Mouse (Mus musculus) kidney, postnatal 14 days (tissue): ENCODE measurements at regions not wholly inside any gene's neighbourhood (a gene's known extent, or its start where the extent isn't known, plus 50 kb on each side); places are given as distances from the start of the nearest gene placed in this dataset.

Source experiments
- DNase-seq: peaks from one replicate; pipeline ENCODE4 v3.0.0; 2022; ENCODE audit warnings: mixed read lengths

DNA sequence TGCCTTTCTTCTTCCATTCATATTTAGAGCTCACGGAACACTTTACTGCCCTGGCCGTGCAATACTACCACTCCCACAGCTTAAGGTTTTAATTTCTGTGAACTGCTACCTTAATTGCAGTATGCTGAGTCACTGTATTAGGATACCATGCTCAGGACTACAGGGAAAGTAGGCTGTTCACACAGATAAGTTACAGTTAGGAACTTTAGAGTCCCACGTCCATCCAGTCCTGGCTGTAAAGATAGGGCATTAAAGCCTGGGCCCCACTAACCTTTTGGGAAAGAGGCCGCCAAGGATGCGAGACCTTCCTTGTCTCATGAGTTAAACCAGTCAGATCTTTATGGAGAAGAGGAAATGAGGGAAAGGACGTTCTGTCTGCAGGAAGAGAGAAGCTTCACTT, 574.6 kb downstream of the Stpg2 start:
- DNase-seq = no peak

DNA sequence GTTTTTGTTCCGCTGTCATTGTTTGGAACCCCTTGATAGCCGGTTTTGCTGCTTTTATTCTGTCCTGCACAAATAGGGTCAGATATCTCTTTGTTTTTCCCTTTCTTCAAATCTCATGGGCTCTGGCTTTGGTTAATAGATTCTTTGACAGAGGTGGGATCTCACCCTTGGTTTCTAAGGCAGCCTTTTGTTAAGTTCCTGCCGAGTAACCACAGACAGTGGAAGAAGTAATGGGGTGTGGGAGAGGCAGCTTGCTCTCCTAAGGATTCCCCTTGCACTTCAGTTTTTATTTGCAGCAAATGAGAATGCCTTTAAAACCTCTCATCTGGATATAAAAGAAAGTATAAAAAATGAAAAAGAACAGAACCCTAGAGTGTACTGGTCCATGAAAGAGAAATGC, 577.9 kb downstream of the Stpg2 start:
- DNase-seq = no peak

DNA sequence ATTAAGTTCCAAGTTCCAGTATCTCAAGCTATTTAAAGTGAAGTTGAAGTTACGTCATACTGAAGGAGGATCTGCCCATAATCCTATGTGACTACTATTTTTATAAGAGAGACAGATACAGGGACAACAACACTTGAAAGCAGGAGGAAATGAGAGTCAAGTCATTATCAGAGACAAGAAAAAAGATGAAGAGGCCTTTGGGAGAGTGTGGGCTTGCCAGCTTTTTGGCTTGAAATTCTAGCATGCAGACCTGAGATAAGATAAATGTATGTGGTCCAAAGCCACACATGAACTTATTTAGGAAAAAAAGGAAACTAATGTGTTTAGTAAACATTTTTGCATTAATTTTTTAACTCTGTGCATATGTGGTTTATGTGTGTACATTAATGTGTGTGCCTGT, 581.0 kb downstream of the Stpg2 start:
- no peak for DNase-seq

DNA sequence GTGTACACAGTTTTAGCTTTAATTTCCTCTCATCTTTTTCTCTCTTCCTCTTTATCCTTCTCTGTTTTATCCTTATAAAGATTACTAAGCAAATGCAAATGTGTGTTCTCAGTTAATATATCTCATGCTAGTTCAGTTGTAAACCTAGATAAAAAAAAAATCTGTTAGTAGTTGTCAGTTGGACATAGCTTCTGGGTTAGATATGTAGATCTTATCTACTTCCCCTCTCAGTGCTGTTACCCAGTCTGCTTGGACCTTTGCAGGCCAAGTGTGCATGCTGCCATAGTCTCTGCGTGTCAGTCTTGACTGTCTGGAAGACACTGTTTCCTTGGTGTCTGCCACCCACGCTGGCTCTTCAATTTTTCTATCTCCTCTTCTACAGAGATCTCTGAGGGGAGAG, 583.4 kb downstream of the Stpg2 start:
- DNase-seq = no peak

DNA sequence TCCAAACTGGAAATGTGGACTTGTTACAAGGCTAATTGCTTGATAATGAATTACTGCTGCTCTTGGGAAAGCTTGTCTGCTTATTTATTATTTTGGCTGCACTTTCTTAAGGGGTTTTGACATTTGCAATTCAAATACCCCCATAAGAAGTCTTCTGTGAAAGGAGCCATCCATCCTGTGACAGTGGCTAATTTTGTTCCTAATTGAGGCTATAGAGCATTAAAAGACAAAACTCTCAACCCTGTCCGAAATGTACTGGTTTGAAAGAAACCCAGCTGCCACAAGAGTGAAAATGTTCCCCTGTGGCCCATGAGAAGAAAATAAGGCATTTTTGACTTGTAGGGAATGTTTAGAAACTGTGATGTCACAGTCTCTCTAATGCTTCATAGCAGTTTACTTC, 591.2 kb downstream of the Stpg2 start:
- no peak for DNase-seq

DNA sequence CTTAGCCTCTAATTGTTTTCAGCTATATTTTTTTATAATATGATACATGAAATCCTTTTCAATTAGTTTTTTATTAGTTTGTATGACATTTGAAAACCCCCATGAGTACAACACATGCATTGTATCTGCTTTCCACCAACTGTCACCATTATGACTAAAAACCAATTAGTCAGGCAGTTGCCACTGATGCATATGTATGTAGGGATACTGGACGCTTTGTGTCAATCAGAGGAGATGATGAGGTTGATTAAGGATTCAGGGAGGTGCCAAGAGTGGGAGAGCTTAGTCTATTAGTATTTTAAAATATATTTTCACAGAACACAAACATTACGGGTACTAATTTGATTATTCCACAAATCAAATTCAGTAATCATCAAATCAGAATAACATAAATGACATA, 593.6 kb downstream of the Stpg2 start:
- no peak for DNase-seq

DNA sequence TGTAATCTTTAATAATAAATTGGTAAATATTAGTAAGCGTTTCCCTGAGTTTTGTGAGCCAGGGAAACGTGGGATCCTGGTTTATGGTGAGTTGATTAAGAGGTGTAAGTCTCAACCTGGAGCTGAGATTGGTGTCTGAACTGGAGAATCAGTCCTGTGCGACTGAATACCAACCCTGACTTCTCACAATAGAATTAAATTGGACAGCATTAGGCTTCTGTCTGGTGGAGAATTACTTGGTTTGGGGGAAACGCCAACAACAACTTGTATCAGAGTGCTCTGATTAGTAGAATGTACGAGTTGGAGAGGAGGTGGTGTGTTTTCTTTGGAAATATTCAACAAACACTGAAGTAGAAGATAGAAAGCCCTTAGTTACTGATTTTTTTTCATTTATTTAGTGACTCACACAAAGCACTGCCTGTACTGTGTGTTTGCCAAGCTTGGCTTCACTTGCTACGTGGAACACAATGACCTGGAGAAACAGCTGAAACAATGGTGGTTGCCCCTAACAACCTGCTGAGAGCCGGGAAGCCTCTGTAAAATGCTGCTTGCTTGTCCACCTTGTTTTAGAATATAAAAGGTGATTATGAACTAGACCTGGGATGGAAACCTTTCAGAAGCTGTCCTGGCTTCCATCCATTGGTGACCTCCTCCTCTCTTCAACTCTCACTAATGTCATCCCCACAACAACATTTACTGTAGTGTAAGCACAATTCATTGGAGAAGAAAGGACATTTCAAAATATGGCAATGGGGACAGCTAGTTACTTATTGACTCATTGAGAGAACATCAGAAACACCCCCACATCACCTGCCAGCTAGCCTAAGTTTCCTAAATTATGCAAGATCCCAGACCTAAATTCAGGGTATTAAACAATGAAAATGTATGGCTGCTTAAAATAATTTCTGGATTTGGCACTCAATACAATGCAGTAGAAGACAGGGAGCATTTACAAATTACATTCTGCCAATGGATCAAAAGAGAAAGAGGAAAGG, 597.5 kb downstream of the Stpg2 start:
- DNase-seq = no peak

DNA sequence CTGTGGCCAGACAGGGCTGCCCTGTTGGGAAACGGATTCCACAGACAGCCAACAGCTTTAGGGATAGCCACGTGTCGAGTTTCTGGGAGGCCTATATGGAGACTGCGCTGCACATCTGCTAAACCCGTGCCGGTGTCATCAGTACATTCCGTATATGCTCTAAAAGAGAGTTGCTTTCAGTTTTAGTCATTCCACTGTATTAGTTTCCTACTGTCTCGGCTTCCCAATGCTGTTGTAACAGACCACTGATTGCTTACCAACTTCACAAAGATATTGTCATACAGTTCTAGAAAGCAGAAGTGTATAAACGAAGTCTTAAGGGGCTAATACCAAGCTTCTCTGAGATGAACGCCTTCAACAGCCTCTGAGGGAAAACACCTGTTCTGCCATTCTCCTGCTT, 622.5 kb downstream of the Stpg2 start:
- no peak for DNase-seq

DNA sequence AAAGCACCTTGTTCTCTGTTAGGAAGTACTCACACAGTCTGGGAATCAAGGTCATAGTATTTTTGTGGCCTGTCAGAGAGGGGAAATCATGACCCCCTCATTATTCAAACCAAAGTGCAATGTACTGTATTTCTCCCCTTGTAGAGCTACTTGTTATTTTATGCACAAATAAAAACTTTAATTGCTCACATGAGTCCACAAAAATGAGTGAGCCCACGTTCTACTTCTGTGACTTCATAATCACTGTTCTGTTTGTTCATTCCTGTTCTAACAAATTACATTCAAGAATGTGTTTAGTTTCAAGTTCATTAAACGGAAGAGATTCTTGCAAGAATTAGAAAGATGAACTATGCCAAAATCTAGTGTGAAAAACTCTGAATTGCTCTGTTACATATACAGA, 623.1 kb downstream of the Stpg2 start:
- DNase-seq = no peak

DNA sequence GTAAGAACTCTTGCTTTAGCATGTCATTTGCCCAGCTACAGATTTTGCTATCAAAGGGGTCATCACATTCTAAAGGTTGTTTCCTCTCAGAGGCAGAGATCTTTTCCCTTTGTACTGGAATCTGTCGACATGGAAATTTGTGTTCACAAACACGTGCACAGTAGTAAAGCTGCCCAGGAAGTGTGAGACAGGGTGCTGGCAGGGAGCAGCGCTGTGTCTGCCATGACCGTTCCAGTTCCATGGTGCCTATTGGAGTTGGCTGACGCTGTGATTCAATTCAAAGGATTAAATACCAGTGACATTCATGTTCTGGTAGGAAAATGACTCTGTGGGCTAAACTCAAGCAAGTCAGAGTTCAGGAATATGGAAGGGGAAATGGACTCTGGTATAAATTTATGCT, 627.1 kb downstream of the Stpg2 start:
- DNase-seq = no peak

DNA sequence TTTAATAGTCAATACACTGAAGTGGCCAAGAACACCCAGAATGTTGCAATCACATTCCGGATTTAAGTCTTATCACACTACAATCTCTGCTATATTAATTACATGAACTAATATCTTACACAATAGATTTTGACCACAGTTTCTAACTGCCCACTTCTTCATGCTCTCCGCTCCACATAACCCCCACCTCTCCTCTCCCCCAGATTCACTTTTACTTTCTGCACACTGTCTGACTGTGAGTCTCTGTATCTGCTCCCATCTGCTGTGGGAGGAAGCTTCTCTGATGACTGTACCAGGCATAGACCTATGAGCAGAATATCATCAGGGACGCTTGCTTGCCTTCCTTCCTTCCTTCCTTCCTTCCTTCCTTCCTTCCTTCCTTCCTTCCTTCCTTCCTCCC, 636.5 kb downstream of the Stpg2 start:
- no peak for DNase-seq

DNA sequence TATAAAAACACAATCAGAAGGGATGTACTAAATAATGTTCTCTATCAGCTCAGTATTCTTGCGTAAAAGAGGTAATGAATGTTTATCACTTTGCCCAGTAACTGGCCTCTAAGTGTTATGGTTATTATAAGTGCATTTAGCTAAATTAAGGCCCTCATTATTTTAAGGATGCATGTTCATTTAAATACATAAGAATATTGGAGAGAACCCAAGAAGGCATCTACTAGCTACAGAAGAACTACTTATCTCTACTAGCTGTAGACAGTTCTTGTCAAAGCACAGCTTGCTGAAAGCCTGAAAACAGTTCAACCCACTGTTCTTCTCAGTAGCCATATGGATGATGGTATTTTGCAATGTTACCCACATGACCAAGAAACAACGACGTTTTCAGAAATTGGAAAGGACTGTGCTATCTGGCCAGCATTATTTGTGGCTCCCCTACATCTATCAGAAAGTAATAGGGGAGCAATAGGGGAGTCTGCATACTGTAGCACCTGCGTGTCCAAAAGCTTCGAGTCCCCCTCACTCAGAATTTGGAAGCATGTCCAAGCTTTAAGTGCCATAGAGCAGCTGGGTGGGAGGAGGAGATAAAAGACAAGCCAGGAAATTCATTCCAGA, 637.6 kb downstream of the Stpg2 start:
- DNase-seq = no peak

DNA sequence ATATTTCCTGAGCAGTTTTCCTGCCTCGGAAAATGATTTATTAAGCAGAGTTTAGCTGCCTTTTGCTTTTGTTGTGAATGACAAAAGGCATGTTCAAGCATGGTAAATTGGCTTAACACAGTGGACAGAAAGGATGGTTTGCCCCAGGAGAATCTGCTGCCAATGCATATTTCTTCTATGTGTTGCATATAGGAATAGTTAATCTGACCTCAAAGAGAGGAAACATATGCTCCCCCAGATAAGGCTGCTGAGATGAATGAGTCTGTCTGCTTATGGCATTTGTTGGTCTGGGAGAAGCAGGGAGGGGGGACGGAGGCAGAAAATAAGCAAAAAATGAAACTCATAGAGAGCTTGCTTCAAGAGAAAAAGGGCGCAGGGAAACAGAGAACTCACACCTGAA, 638.9 kb downstream of the Stpg2 start:
- no peak for DNase-seq

DNA sequence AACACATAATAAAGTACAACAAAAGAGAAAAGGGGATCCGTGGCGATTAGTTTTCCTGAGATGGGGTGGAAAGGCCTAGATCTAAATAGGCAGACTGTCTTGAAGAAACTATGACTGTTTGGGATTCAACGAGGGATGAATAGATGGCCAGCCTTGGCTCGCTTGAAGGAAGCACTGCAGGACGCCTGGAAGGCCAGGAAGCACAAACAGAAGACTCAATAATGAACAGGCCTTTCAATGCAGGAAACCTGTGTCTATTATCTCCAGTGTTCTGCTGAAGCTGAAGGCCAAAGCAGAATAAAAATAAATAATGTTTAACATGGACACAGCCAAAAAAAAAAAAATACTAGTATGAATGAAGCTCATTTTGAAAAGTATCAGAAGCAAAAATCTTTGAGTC, 642.3 kb downstream of the Stpg2 start:
- DNase-seq = no peak

DNA sequence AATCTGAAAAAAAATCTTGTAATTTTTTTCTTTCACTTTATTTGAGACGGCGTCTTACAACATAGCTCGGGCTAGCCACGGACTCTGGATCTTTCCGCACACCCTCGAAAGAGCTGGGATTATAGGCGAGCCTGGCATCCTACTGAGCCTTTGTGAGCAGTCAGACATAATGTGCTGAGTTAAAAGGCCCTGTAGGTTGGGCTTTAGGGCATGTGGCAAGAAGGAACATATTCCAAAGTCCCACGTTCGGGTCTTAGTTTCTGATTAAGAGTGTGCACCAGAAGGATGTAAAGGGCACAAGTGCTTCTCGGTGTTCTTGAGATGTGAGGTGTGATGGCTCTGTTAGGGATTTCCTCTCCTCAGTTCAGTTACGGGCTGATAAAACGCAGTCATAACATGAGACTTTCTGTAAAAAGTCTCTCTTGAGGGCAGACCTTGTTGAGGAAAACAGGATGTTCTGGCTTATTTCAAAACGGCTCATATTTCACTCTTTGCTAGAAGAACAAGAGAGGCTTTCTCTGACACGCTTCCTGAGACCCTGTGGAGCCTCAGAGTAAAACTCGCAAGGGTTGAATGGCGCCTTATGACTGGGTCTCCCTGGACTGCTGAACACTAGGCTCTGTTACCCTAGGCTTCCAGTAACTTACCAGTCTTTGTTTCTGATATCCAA, 654.6 kb downstream of the Stpg2 start:
- DNase-seq = no peak

DNA sequence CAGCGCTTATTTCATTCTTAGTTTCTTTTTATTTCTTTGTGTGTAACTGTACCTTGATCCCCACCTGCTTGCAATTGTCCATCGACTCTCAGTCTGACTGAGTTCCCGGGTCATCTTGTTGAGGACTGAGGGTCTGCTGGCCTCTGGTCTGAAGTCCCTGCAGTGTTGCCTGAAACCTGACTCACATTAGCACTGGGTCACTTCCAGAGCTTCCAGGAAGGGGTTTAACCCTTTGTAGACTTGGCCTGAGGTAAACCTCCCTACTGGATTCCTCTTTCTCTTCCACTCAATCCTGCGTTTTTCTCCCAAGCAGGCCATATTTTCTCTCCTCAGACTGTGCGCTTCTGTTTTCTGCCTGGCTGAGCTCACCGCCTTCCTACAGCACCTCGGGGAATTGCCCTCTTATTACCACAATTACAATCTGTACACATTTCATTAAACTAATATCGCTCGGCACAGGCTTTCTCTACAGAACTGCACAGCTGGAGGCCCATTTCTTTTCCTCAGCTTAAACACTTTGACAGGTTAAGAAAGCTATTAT, 655.4 kb downstream of the Stpg2 start:
- DNase-seq = no peak

DNA sequence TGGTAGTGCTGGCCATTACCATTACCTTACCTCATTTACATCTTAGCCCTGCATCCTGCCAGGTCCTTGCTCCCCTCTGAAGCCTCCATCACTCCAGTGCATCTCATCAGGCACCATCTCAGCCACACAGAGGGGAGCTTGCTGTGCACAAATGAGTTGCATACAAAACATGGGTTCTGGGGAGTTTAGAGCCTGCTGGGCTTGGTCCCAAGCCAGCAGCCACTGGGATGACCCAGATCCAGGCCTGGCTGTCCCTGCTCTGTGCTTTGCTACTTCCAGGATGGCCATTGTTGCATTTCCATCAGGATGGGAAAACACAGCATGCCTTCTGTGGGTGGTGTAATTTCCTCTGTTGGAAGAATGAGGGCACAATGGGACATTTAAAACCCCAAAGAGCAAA, 660.8 kb downstream of the Stpg2 start:
- no peak for DNase-seq

DNA sequence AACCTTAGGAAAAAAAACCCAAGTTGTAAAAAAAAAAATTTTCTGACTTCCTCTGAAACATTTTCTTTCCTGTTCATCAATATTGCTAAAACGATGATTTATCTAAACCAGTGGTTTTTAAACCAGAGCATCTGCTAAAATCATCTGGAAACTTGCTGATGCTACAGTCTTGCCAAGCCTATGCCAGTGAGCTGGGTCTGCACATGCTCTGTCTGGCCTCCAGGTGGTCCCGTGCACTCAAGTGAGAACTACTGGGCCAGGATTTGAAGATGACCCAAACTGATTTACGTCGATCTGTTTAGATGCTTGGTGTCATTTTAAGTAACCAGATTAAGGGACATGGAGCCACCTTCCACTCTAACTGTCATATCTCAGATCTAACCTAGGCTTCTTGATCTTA, 661.5 kb downstream of the Stpg2 start:
- DNase-seq = no peak

DNA sequence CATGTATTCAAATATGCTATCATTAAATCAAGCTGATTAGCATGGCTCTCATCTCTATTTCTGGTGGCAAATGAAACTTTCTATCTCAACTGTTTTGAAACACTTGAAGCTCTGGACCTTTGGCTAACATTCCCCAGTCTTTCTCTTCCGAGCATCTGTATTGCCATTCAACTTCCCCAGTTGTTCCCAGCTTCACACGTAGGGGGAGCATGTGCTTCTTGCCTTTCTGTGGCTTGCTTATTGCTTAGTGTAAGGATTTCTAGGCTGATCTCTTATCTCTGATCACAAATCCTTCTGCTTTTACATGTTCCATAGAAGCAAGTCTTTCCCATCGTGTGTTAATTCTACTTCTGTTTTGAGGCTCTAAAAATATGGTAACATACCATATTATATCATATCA, 662.0 kb downstream of the Stpg2 start:
- DNase-seq = no peak

DNA sequence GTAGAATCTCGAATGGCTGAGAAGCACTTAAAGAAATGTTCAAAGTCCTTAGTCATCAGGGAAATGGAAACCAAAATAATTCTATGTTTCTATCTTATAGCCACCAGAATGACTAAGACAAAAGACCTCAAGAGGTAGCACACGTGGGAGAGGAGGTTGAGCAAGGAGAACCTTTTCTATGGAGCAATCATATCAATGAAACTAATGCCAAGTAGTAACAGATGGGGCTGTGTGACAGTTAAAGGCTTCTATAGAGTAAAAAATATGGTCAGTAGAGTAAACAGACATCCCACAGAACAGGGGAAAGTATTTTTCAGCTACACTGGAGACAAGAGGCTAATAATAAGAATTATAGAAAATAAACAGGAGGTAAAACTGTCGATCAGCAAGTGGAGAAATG, 664.3 kb downstream of the Stpg2 start:
- DNase-seq = no peak

DNA sequence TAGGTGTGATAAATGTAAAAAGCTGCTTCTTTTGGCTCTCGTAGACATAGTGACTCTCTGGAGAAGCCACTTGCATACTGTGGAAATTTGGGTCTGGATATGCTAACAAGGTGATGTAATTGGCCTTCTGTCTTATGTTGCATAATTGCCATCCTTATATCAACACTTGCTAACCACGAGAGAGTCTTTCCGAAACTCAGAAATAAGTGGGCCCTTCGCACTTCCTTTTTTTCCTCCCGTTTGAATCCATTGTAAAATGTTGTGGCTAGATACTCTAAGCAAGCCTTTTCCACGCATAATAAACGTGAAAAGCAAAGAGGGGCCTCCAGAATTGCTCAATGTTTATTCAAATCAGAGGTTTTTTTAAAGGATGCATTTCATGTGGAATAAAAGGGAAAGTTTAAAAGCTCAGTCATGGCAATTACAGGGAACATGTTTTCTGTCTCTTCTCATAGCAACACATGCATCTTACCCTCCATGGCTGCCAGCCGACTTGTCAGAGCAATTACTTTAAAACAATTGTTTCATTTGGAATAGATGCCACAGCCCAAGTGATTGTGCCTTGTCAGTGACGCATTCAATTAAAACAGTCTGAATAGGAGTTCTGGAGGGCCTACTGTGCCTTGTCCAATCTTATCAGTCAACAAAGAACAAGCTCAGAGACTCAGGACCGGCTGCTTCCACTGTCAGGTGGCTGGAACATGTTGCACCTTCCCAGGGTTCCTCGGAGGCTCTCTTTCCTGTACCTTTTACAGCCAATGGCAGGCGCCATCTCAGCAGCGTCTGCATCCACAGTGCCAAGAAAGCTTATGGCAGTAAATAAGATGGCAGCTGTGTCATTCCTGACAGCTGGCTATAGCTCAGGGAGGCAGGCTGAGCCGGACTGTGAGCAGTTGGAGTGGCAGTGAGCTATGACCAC, 680.7 kb downstream of the Stpg2 start:
- DNase-seq = no peak

DNA sequence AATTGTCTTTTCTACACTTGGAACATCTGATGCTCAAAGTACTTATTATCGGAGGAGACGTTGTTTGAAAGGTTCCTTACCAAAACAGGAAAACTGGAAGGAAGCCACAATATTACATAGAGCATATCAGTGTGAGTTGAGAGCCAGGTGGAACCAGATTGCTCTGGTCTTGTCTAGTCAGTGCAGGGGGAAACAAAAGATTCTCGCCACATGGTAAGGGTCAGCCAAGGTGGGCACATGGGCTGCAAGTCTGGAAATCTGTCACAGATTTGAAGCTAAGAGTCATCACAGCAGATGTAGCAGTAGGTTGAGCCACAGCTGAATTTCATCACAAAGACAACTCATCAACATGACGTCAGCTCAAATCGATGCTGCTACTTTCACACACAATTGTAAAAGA, 681.8 kb downstream of the Stpg2 start:
- DNase-seq = no peak

DNA sequence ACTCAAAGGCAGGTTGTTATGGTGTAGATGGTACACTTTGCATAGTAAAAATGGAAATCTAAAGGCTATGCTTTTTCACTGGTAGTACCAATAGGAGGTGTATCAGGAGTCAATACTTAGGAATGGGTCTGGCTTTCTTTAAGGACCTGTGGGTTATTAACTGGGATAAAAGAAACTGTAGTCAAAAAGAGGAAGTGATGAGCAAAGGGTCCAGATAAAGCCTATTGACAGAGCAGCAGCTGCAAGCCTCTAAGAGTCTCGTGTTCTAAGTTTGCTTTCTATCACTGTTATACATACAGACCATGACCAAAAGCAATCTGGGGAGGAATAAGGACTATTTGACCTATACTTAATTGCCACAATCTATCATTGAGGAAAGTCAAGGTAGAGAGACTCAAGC, 683.0 kb downstream of the Stpg2 start:
- DNase-seq = no peak
